Mouse (Mus musculus) liver, adult 2 months (tissue): ENCODE measurements around the gene Svop.

ENCODE experiments used
- CTCF ChIP-seq: fragments of 200-500 bp; IDR thresholded peaks from 2 replicates; pipeline ENCODE4 v1.5.1; 2011; ENCODE audit warnings: low read depth, low read length, control low read depth
- POLR2A ChIP-seq: fragments of 200-500 bp; IDR thresholded peaks from 2 replicates; pipeline ENCODE4 v1.6.1; 2011; ENCODE audit warnings: low read length, control low read depth; ENCODE audit not compliant: insufficient read depth; ENCODE audit errors: extremely low read depth

DNA sequence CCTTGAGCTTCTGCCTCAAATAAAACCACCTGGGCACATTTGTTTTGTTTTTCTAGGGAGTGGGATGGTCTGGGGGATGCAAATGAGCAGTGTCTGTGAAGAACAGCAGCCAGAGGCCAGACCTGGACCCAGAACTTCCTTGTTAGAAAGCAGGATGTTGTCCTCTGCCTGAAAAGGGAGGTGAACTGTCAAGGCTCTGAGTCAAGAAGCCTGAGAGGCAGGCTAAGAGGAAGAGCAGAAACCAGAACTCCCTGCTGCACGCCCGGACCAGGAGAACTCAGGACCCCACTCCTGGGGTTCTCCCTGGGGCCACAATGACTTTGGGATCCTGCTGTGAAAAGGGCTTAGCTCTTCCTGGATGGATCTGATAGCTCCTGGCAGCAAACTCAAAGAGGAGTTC is 105.6 kb downstream of the Svop start:
- TF ChIP-seq CTCF (no peak), POLR2A (no peak)
